Mouse (Mus musculus): ENCODE results near the gene Col13a1. TPM values are rescaled to one million over a fixed set of nuclear protein-coding genes. Genes with fewer than 3 reads are reported as not detected.

Gene Col13a1
- polyA plus RNA-seq, 1 experiment from 2014 or later = 2.4 TPM

DNA sequence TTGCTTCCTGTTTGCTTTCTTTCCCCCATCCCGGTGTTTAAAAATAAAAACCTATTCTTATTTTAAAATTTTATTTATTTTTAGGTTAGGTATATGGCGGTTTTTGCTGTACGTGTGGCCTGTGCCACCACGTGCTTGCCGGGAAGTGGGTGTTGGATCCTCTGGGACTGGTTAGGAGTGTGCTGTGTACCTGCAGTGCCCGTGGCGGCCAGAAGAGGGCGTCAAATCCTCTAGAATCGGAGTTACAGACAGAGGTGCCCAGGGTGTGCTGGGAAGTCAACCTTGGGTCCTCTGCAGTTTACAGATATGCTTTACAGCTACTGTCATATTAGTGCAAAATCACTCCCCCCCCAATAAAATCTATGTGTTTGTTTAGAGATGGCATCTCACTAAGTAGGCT lies 158.9 kb downstream of the Col13a1 start:
- Histone ChIP-seq H3K4me1 (replicated peaks) (peaks cover 7% of the 10 kb centered on the region; the same call in 1 of the 2 replicates), H3K27me3 (no peaks in the 10 kb centered on the region), H3K9me3 (no peaks in the 10 kb centered on the region), H3K36me3 (no peaks in the 10 kb centered on the region), H3K4me2 (no peak overlapping the region), H3K27ac (no peak overlapping the region), H3K4me3 (no peak overlapping the region), H3K9ac (no peak overlapping the region)
- no peak for ATAC-seq (ENCODE audit: low FRiP score)
- WGBS = 66% methylated on average over 9 of the region's 9 CpGs

DNA sequence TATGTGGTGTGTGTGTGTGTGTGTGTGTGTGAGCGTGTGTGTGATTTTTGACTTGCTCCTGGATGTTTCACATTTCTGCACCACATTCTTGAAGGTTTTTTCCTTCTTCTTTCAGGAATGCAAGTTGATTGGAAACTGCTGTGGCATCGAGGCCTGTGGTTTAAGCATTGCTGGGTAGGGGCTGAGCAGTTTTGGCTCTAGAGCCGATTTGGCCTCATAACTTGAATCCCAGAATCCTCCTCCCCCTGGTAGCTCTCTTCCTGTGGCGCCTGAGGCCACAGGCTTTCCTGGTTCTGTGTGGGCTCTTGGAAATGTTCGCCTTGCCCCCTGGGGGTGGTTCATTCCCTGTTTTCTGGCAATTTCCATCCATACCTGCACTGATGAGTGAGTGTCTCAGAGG lies 166.9 kb downstream of the Col13a1 start:
- Histone ChIP-seq H3K9ac (no peak overlapping the region), H3K27ac (no peak overlapping the region), H3K27me3 (no peaks in the 10 kb centered on the region), H3K9me3 (no peaks in the 10 kb centered on the region), H3K4me1 (replicated peaks) (0 out of 2 replicates have a peak, but pooled peaks cover 3% of the 10 kb centered on the region), H3K4me2 (no peak overlapping the region), H3K4me3 (no peak overlapping the region), H3K36me3 (no peaks in the 10 kb centered on the region)
- 79% methylated on average over 5 of the region's 5 CpGs for WGBS
- no peak for ATAC-seq (ENCODE audit: low FRiP score)

DNA sequence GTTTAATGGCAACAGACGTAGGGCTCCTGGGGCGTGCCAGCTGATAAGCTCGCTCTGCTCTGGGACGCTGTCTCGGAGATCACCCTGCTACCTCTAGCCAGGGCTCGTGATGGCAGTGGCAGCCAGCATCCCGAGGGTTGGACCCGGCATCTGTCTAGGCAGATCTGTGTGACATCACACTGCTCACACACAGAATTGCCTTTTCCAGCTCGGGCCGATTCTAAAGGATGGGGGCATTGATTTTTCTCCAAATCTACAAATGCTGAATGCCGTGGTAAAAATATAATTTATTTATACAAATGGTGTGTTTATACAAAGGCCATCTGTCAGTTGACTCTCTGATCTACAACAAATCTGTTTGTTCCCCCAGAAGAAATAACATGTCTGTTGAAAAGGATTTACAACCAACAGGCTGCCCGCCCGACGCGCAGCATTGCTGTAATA lies 180.8 kb downstream of the Col13a1 start:
- H3K4me3 ChIP-seq = no peak overlapping the region
- H3K4me2 ChIP-seq = no peak overlapping the region
- H3K9ac ChIP-seq = no peak overlapping the region
- no peak for ATAC-seq (ENCODE audit: low FRiP score)
- no peaks in the 10 kb centered on the region for H3K4me1 ChIP-seq (replicated peaks)
- H3K27me3 ChIP-seq = no peaks in the 10 kb centered on the region
- 82% methylated on average over 15 of the region's 15 CpGs for WGBS
- H3K36me3 ChIP-seq = no peaks in the 10 kb centered on the region
- no peak overlapping the region for H3K27ac ChIP-seq
- H3K9me3 ChIP-seq = no peaks in the 10 kb centered on the region

DNA sequence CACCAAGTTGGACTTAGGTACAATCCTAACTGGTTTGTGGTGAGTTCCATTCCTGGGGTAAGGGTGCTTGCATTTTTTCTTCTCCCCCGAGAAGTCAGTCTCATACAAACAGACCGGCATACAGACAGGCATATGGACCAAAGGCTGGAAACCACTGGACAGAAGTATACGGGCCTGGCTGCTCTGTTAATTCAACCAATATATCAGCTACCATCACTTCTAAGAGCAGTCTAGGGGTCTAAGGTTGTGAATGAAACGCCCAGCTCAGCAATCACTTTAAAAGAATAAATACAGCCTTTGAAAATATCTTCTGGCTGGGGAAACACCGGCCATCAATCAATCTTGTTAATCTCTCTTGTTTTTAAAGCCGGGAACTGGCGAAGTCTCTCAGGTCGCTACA lies 183.4 kb downstream of the Col13a1 start:
- 32% methylated on average over 8 of the region's 8 CpGs for WGBS

DNA sequence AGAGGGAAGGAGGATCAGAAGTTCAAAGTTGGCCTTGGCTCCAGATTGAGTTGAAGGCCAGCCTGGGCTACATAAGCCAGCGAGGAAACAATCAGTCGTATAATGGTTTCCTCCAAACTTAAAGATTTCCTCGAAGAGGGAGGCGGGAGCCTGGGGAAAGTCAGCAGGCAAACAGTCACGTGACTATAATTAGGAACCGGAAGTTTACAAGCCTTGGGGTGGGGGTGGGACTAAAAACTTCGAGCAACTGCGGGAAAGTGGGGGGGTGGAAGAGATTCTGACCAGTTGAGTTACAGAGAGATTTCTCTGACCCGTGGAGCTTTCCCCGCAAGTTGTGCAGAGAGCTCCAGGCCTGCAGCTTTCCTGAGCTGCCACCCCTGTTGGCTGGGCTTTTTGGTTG lies 183.9 kb downstream of the Col13a1 start:
- Histone ChIP-seq H3K27me3 (0 out of 2 replicates have a peak, but pooled peaks cover 2% of the 10 kb centered on the region), H3K36me3 (no peaks in the 10 kb centered on the region), H3K9me3 (no peaks in the 10 kb centered on the region), H3K27ac (no peak overlapping the region), H3K4me1 (replicated peaks) (no peaks in the 10 kb centered on the region), H3K9ac (no peak overlapping the region), H3K4me3 (no peak overlapping the region), H3K4me2 (no peak overlapping the region)
- WGBS = 71% methylated on average over 10 of the region's 10 CpGs
- ATAC-seq (ENCODE audit: low FRiP score) = no peak

More for the DNA sequence above, 183.4 kb downstream of the Col13a1 start:
- Histone ChIP-seq H3K9ac (no peak overlapping the region), H3K4me2 (no peak overlapping the region), H3K36me3 (no peaks in the 10 kb centered on the region), H3K9me3 (no peaks in the 10 kb centered on the region), H3K27ac (no peak overlapping the region), H3K27me3 (0 out of 2 replicates have a peak, but pooled peaks cover 2% of the 10 kb centered on the region), H3K4me3 (no peak overlapping the region), H3K4me1 (replicated peaks) (no peaks in the 10 kb centered on the region)
- no peak for ATAC-seq (ENCODE audit: low FRiP score)

DNA sequence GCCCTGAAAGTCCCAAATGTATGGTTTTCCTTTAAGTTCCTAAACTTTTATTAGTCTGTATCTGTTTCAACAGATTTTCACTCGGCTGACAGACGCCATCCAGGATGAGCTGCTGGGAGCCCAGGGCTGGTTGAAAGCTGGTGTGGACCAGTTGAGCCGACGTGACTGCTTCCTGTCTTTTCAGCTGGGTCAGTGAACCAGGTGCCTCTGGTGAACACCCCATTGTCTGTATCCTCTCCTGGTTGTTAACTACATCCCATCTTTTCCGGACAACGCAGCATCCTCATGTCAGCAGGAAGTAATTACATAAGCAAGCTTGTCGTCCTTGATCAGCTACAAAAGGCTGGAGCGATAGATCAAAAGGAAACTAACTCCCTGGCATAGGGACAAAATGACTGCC lies 185.9 kb downstream of the Col13a1 start:
- H3K4me1 ChIP-seq (replicated peaks) = no peaks in the 10 kb centered on the region
- ATAC-seq (ENCODE audit: low FRiP score) = no peak
- no peak overlapping the region for H3K4me3 ChIP-seq
- H3K4me2 ChIP-seq = no peak overlapping the region
- 0 out of 2 replicates have a peak, but pooled peaks cover 2% of the 10 kb centered on the region for H3K27me3 ChIP-seq
- WGBS = 61% methylated on average over 8 of the region's 8 CpGs
- no peaks in the 10 kb centered on the region for H3K36me3 ChIP-seq
- H3K9me3 ChIP-seq = no peaks in the 10 kb centered on the region
- H3K27ac ChIP-seq = no peak overlapping the region
- H3K9ac ChIP-seq = no peak overlapping the region

DNA sequence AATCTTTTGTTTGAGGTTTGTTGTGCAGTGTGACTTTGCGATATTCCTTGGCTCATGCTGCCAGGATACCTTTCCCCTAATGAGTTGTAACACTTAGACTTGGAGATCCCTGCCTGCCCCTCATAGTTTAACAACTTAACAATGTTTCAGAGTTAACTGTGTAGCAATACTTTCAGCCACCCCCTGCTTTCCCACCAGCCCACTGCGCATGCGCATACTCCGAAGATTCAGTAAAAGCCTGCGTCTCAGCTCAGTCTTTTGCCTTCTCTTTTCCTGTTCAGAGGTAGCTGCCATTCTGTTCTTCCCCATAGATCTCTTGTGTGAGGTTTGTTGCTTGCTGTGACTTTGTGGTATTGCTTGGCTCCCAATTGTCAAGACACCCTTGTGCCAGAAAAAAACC lies 190.4 kb downstream of the Col13a1 start:
- 0 out of 2 replicates have a peak, but pooled peaks cover 2% of the 10 kb centered on the region for H3K27me3 ChIP-seq

More for the DNA sequence above, 190.4 kb downstream of the Col13a1 start:
- H3K4me3 ChIP-seq = no peak overlapping the region
- ATAC-seq (ENCODE audit: low FRiP score) = no peak
- no peaks in the 10 kb centered on the region for H3K36me3 ChIP-seq
- WGBS = 97% methylated on average over 5 of the region's 5 CpGs
- H3K4me1 ChIP-seq (replicated peaks) = peaks cover 18% of the 10 kb centered on the region
- no peak overlapping the region for H3K9ac ChIP-seq
- H3K9me3 ChIP-seq = no peaks in the 10 kb centered on the region
- no peak overlapping the region for H3K4me2 ChIP-seq
- no peak overlapping the region for H3K27ac ChIP-seq

Other genes with a start within 250 kb of the Col13a1 start
- gene H2afy2, start 195.0 kb downstream of the Col13a1 start, polyA plus RNA-seq (2015; fragmentation: Nextera tagmentation; extraction: Ambion mirVana) = 334 and 351 TPM in 2 replicates
- 0.30 and 0.65 TPM in 2 replicates for gene Neurog3, start 154.0 kb upstream of the Col13a1 start, polyA plus RNA-seq (2015; fragmentation: Nextera tagmentation; extraction: Ambion mirVana)
- 111 and 113 TPM in 2 replicates for gene Fam241b, start 164.8 kb upstream of the Col13a1 start, polyA plus RNA-seq (2015; fragmentation: Nextera tagmentation; extraction: Ambion mirVana)

All from hindbrain, embryonic 13.5 days (tissue).